Mouse (Mus musculus) midbrain, embryonic 10.5 days (tissue): ENCODE results near the gene Olfr211. TPM values are rescaled to one million over a fixed set of nuclear protein-coding genes. Genes with fewer than 3 reads are reported as not detected.
"Not testable (repeated sequence)": the region's sequence is repeated elsewhere in the genome, so short reads cannot be mapped to it uniquely, and the experiment has no call there.

Source experiments
- DNase-seq: peaks from one replicate; pipeline ENCODE4 v3.0.0-alpha.2; 2017; ENCODE audit warnings: low spot score
- H3K27ac ChIP-seq: fragments of 300-500 bp; sonication (generic); replicated peaks from 2 replicates; pipeline ENCODE4 v1.5.1; 2016; ENCODE audit warnings: mild to moderate bottlenecking
- H3K27me3 ChIP-seq: fragments of 300-500 bp; sonication (generic); 2 replicates; pipeline ENCODE4 v1.6.1; 2016; ENCODE audit warnings: low read depth, mild to moderate bottlenecking; ENCODE audit not compliant: poor library complexity, severe bottlenecking
- H3K36me3 ChIP-seq: fragments of 300-500 bp; sonication (generic); 2 replicates; pipeline ENCODE4 v1.6.1; 2016; ENCODE audit warnings: mild to moderate bottlenecking, moderate library complexity
- H3K4me1 ChIP-seq: fragments of 300-500 bp; sonication (generic); 2 replicates; pipeline ENCODE4 v1.6.1; 2016
- H3K4me3 ChIP-seq: fragments of 300-500 bp; sonication (generic); 2 replicates; pipeline ENCODE4 v1.5.1; 2016; ENCODE audit warnings: mild to moderate bottlenecking, moderate library complexity
- H3K9me3 ChIP-seq: fragments of 300-500 bp; sonication (generic); replicated peaks from 2 replicates; pipeline ENCODE4 v1.6.1; 2016; ENCODE audit warnings: mild to moderate bottlenecking
- WGBS: fragments of 180-500 bp; shearing (Covaris S2); methylation state at CpG from one replicate; pipeline ENCODE4 v1.1.7; 2016; 5-methylcytosine and 5-hydroxymethylcytosine counted together
- polyA plus RNA-seq: library from polyadenylated mRNA; unstranded; fragments of >200 nt; fragmentation: Nextera tagmentation; extraction: Ambion mirVana; gene quantifications from 2 replicates; pipeline ENCODE4 v1.2.1, GENCODE M21; 2016

Gene Olfr211
- polyA plus RNA-seq, 1 experiment from 2014 or later, result not detected

- no peaks in the 10 kb centered on the region for H3K9me3 ChIP-seq
- no peak for DNase-seq
- WGBS, result 81% methylated on average over 1 of the region's 1 CpGs
- H3K4me3 ChIP-seq, result no peak overlapping the region
- H3K27ac ChIP-seq, result no peak overlapping the region
- H3K4me1 ChIP-seq, result no peaks in the 10 kb centered on the region
- H3K27me3 ChIP-seq, result no peaks in the 10 kb centered on the region
- no peaks in the 10 kb centered on the region for H3K36me3 ChIP-seq
Observed at GRCm38 (mm10) chr6:116495960-116496359, 7.1 kb downstream of the Olfr211 start.

- peaks cover 39% of the 10 kb centered on the region for H3K9me3 ChIP-seq
- 95% methylated on average over 20 of the region's 20 CpGs for WGBS
- not testable (repeated sequence) for H3K36me3 ChIP-seq, H3K4me3 ChIP-seq, H3K4me1 ChIP-seq, H3K27ac ChIP-seq, DNase-seq, H3K27me3 ChIP-seq
Observed at GRCm38 (mm10) chr6:116506302-116507003, 17.6 kb downstream of the Olfr211 start, which contains the start of gene Olfr212. Gene Olfr212, plus strand, starts transcription at chr6:116506516.

- no peaks in the 10 kb centered on the region for H3K4me1 ChIP-seq
- no peak for DNase-seq
- no peak overlapping the region for H3K27ac ChIP-seq
Observed at GRCm38 (mm10) chr6:116514832-116515231, 25.9 kb downstream of the Olfr211 start.

GRCm38 (mm10) chr6:116538156-116538555 lies 49.3 kb downstream of the Olfr211 start, which contains the start of gene Olfr213:
Gene Olfr213, plus strand, starts transcription at chr6:116538456.
- no peak within 1 kb of the TSS for H3K27ac ChIP-seq
- no peak for DNase-seq
- H3K4me3 ChIP-seq, result no peak within 1 kb of the TSS
- WGBS, result 84% methylated on average over 1 of the region's 1 CpGs
- no peaks in the 10 kb centered on the region for H3K36me3 ChIP-seq
- H3K27me3 ChIP-seq, result no peaks in the 10 kb centered on the region
- H3K9me3 ChIP-seq, result no peaks in the 10 kb centered on the region
- no peaks in the 10 kb centered on the region for H3K4me1 ChIP-seq

More at GRCm38 (mm10) chr6:116514832-116515231, 25.9 kb downstream of the Olfr211 start:
- Histone ChIP-seq H3K27me3 (no peaks in the 10 kb centered on the region), H3K4me3 (no peak overlapping the region), H3K9me3 (no peaks in the 10 kb centered on the region), H3K36me3 (no peaks in the 10 kb centered on the region)

- H3K27me3 ChIP-seq, result no peaks in the 10 kb centered on the region
- no peak overlapping the region for H3K4me3 ChIP-seq
- no peaks in the 10 kb centered on the region for H3K4me1 ChIP-seq
- H3K27ac ChIP-seq, result no peak overlapping the region
- no peak for DNase-seq
- 90% methylated on average over 2 of the region's 2 CpGs for WGBS
- no peaks in the 10 kb centered on the region for H3K9me3 ChIP-seq
- H3K36me3 ChIP-seq, result no peaks in the 10 kb centered on the region
Observed at GRCm38 (mm10) chr6:116542500-116542899, 53.6 kb downstream of the Olfr211 start.

Other genes starting within 250 kb of the Olfr211 start
- 9.2 and 10.6 TPM in 2 replicates for gene Zfand4, start 224.9 kb upstream of the Olfr211 start, polyA plus RNA-seq
- gene March8, start 151.1 kb upstream of the Olfr211 start, polyA plus RNA-seq, result 27.7 and 33.7 TPM in 2 replicates
- gene Alox5, start 27.9 kb upstream of the Olfr211 start, polyA plus RNA-seq, result 0.77 and 1.1 TPM in 2 replicates
- not detected in 2 replicates for gene Olfr212, start 17.4 kb downstream of the Olfr211 start, polyA plus RNA-seq
- gene Olfr213, start 49.4 kb downstream of the Olfr211 start, polyA plus RNA-seq, result not detected in 2 replicates
- gene Gm5580, start 62.0 kb downstream of the Olfr211 start, polyA plus RNA-seq, result 0.69 and 0.79 TPM in 2 replicates
- not detected in 2 replicates for gene Olfr214, start 65.1 kb downstream of the Olfr211 start, polyA plus RNA-seq
- gene Olfr215, start 95.1 kb downstream of the Olfr211 start, polyA plus RNA-seq, result not detected in 2 replicates
- 308 and 322 TPM in 2 replicates for gene Zfp422, start 139.9 kb downstream of the Olfr211 start, polyA plus RNA-seq
- gene Depp1, start 161.5 kb downstream of the Olfr211 start, polyA plus RNA-seq, result 8.6 and 9.2 TPM in 2 replicates
- gene Rassf4, start 184.9 kb downstream of the Olfr211 start, polyA plus RNA-seq, result 35.0 and 35.7 TPM in 2 replicates
- gene Tmem72, start 227.8 kb downstream of the Olfr211 start, polyA plus RNA-seq, result 0.02 and 0.06 TPM in 2 replicates